Mouse (Mus musculus): Measurements from ENCODE around the gene Sema6d.
"Not testable (repeated sequence)": the region's sequence is repeated elsewhere in the genome, so short reads cannot be mapped to it uniquely, and the experiment has no call there.

Gene Sema6d

GRCm38 (mm10) chr2:124291145-124291544 lies 201.4 kb downstream of the Sema6d start:
- DNase-seq (ENCODE audit: low read depth, low spot score), result no peak

GRCm38 (mm10) chr2:124293601-124294000 lies 203.8 kb downstream of the Sema6d start:
- DNase-seq (ENCODE audit: low read depth, low spot score), result no peak

DNA sequence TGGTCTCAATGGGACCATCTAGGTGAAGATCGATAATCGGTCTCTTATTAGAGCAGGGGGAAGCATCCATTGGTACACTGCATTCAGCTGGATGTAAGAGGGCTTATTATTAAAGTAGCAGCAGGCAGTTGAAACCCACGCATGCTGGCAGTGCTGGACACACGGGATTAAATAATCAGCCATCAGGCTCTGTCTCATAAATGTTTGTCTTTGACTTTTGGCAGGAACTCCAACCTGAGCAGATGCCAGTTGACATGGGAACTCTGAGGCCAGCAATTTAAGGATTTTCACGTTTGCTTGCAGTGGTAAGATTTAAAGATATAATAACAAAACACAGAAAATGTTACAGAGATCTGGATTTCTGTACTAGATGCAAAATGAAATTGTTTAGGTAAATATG lies 208.6 kb downstream of the Sema6d start:
- no peak for DNase-seq (ENCODE audit: low read depth, low spot score)

DNA sequence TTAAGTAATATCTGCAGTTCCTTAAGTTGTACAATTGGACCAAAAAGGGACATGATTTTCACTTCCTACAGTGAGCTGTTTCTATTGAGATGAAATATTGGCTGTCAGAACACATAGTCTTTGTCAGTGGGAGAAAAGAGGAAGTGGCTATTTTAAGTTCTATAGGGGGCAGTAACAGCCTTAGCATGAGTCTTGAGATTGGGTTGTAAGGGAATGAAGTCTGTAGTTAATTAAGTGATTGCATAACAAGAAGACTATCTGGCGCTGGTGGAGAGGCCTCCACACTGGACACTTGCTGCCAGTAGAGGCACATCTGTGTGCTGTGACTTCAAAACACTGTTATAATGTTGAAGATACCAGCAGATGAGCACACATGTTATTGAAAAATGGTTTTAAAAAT lies 209.1 kb downstream of the Sema6d start:
- DNase-seq (ENCODE audit: low read depth, low spot score), result no peak

- DNase-seq (ENCODE audit: low read depth, low spot score), result no peak
Measured at GRCm38 (mm10) chr2:124308605-124309004, 218.8 kb downstream of the Sema6d start.

- DNase-seq (ENCODE audit: low read depth, low spot score), result no peak
Measured at GRCm38 (mm10) chr2:124309361-124310128, 219.8 kb downstream of the Sema6d start.

- DNase-seq (ENCODE audit: low read depth, low spot score), result no peak
Measured at GRCm38 (mm10) chr2:124322528-124323215, 232.9 kb downstream of the Sema6d start.

DNA sequence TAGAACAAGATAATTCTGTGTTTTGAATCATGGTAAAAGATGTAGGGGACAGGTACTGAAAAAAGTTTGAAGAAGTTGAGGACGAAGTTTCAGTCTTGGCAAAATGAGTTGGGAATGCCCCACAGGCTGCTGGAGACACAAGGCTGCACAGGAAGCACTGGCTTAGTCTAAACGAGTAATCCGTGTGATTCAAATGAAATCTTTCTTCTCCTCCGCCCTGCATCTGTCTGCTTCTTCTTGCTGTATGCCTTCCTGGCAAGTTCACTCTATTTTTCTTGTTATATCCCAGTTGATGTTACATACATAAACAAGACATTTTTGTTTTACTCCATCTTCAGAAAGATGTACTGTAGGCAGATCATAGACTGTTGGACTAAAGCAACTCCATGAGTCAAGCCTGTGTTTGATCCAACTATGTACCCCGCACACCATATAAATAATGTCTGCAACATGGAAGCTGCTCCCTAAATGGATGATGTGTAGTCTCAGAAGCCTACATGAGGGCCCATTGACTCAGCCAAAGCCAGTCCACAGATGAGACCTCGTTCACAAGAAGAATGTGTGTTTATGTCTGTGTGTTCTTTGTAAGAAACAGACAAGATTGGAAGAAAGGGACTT lies 234.4 kb downstream of the Sema6d start:
- DNase-seq (ENCODE audit: low read depth, low spot score), result no peak

- no peak for DNase-seq (ENCODE audit: low read depth, low spot score)
Measured at GRCm38 (mm10) chr2:124329473-124330130, 239.8 kb downstream of the Sema6d start.

DNA sequence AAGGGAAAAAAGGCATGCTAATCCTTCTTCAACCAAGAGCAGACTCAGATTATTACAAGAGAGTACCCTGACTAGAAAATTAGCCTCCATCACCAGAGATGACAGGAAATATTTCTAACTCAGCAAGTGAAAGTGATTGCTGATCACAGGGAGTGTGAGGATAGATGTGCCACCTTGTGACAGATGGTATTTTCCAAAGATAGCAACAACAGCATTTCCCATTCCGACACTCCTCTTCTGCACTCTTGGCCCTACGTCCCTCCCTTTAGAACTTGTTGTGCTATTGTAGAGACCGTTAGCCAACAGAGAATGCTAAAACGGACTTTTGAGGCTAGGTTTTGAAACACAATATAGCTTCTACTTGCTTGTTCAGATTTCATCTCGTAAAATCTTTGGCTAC lies 243.1 kb downstream of the Sema6d start:
- DNase-seq (ENCODE audit: low read depth, low spot score), result no peak

GRCm38 (mm10) chr2:124334655-124335054 lies 244.9 kb downstream of the Sema6d start:
- DNase-seq (ENCODE audit: low read depth, low spot score), result not testable (repeated sequence)

GRCm38 (mm10) chr2:124338296-124338695 lies 248.5 kb downstream of the Sema6d start:
- no peak for DNase-seq (ENCODE audit: low read depth, low spot score)

DNA sequence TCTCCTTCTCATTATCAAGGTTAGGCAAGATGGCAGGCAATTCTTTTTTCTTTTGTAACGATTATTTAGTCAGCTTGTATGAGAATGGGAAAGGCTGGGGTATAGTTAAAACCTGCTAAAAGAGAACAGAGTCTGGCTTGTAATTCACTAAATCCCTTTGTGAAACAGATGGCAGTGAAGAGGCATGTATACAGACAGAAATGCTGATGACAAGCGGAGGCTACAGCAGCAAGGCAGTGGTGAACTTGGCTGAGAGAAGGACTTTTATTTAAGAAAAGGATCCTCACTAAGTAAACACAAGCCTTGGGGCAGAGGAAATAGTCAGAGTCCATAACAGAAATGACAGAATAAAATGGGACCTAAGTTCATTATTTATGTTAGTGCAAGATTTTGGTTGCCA lies 264.4 kb downstream of the Sema6d start:
- no peak for DNase-seq (ENCODE audit: low read depth, low spot score)

DNA sequence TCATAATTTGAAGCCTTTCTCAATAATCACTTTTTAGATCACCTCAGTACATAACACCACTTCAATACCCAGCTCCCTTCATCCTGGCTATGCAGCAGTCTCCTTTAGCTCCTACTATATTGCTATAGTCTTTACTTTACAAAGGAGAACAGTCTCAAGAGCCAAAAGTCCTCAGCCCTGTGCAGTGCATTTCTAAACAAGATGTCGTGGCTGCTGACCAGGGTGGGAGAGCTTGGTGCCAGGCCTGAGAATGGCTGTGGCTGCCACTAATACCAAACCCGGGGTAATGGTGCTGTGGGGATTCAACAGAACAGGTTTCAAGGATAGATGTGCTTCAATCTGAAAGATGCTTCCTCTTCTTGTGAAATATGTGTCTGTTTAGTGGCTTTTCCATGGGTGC lies 264.9 kb downstream of the Sema6d start:
- no peak for DNase-seq (ENCODE audit: low read depth, low spot score)

DNA sequence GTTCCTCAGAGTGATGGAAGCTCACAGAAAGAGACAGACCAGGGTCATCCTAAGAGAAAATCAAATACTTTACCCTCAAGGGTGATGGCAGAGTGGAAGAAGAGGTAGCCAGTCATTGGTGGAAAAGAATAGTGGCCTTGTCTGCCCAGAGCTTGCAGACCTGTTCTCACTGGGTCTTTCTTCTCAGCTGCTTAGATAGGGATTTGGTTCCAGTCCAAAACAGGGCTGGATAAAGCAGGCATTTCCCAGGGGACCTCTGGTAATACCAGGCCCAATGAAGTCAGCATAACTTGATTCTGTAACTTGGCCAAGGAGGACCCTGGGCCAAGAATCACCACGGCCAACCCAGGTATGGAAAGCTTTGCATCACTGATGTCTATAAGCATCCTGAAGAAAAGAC lies 279.5 kb downstream of the Sema6d start:
- no peak for DNase-seq (ENCODE audit: low read depth, low spot score)

GRCm38 (mm10) chr2:124369991-124370390 lies 280.2 kb downstream of the Sema6d start:
- no peak for DNase-seq (ENCODE audit: low read depth, low spot score)

DNA sequence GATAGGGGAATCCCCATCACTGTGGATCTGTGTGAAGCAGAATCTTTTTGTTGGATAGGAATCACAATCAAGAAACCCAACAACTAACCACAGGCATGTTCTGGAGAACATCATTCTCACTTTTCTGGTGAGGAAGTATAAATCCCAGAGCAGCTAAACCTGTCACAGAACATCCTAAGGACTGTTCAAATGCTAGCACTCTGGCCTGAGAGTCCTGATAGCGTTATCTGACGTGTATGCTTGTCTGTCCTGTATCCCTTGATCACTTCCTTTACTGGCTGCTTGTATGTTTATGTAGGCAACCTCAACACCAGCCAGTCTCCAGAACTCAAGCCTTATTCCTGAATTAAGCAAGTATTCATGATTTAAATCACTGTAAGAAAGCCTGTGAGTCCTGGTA lies 281.6 kb downstream of the Sema6d start:
- DNase-seq (ENCODE audit: low read depth, low spot score), result no peak

DNA sequence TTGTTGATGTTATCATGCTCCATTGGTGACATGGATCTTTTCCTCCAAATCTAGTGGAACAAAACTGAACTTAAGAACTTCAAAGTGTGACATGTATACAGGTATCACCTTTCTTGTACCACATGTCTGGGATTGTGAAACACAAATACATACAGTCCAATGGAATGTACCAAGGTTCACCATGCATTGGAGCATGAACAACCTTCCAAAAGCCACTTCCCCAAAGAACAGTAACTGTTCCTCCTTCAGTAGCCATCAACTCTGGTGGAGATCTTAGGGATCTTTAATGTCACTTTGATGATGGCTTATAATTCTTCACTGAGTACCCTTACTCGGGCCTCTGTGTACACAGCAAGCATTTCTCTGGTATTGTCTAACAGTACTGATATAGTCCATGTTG lies 295.3 kb downstream of the Sema6d start:
- DNase-seq (ENCODE audit: low read depth, low spot score), result no peak

GRCm38 (mm10) chr2:124385722-124386121 lies 296.0 kb downstream of the Sema6d start:
- no peak for DNase-seq (ENCODE audit: low read depth, low spot score)

DNA sequence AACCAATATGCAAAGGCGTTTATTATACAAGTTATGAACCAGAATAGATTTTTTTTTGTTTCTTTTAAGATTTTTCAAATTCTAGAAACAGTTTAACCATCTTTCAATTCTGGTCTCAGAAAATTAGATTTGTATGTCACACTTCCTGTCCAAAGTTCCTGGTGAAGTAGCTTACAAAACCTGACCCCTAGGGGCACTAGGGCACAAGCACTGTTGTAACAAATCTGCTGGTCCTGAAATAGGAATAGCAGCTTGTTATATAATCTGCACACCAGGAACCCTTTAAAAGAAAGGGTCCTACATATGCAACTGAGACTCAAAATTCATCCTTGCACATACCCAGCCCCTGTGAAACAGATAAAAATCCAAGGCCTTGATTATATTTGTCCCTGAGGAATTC lies 298.5 kb downstream of the Sema6d start:
- no peak for DNase-seq (ENCODE audit: low read depth, low spot score)

- no peak for DNase-seq (ENCODE audit: low read depth, low spot score)
Measured at GRCm38 (mm10) chr2:124396733-124397132, 307.0 kb downstream of the Sema6d start.

DNA sequence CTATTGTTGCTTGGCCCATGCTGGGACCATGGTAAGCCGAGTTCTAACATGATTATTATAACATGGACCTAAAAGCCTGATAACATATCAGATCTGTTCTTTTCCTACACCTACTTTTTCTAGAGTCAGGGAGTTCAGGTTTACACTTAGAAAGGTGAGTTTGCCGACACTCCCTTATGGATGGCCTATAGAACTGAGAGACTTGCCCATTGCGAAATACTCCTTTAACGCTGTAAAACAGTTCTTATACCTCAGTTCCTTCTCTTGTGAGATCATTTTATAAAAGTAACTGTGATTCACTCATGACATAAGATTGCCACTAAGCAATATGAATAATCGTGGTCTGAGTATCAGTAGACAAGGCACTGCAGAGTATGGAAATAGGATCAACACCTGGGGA lies 307.5 kb downstream of the Sema6d start:
- DNase-seq (ENCODE audit: low read depth, low spot score), result no peak

Data from R1 (cell line).